Mouse (Mus musculus): ENCODE results near the gene Slc45a3. TPM values are rescaled to one million over a fixed set of nuclear protein-coding genes. Genes with fewer than 3 reads are reported as not detected.

Gene Slc45a3
- polyA plus RNA-seq, 1 experiment from 2014 or later: 0.74 TPM

- H3K9me3 ChIP-seq: no peaks in the 10 kb centered on the region
- no peaks in the 10 kb centered on the region for H3K4me1 ChIP-seq (replicated peaks)
- H3K27me3 ChIP-seq: no peaks in the 10 kb centered on the region
- H3K4me2 ChIP-seq: no peak overlapping the region
- WGBS: 87% methylated on average over 11 of the region's 11 CpGs
- H3K27ac ChIP-seq (replicated peaks): no peak overlapping the region
- H3K36me3 ChIP-seq: no peaks in the 10 kb centered on the region
- no peak overlapping the region for H3K4me3 ChIP-seq
- no peak for ATAC-seq (ENCODE audit: low FRiP score, low read depth)
- H3K9ac ChIP-seq: no peak overlapping the region
Observed at GRCm38 (mm10) chr1:131946462-131947215, 16.1 kb upstream of the Slc45a3 start.

GRCm38 (mm10) chr1:131947997-131948525 is 14.7 kb upstream of the Slc45a3 start:
- H3K9ac ChIP-seq: no peak overlapping the region
- 56% methylated on average over 1 of the region's 1 CpGs for WGBS
- H3K27me3 ChIP-seq: no peaks in the 10 kb centered on the region
- H3K4me2 ChIP-seq: no peak overlapping the region
- no peaks in the 10 kb centered on the region for H3K36me3 ChIP-seq
- H3K4me3 ChIP-seq: no peak overlapping the region
- no peak for ATAC-seq (ENCODE audit: low FRiP score, low read depth)
- no peaks in the 10 kb centered on the region for H3K9me3 ChIP-seq
- H3K27ac ChIP-seq (replicated peaks): no peak overlapping the region
- H3K4me1 ChIP-seq (replicated peaks): no peaks in the 10 kb centered on the region

DNA sequence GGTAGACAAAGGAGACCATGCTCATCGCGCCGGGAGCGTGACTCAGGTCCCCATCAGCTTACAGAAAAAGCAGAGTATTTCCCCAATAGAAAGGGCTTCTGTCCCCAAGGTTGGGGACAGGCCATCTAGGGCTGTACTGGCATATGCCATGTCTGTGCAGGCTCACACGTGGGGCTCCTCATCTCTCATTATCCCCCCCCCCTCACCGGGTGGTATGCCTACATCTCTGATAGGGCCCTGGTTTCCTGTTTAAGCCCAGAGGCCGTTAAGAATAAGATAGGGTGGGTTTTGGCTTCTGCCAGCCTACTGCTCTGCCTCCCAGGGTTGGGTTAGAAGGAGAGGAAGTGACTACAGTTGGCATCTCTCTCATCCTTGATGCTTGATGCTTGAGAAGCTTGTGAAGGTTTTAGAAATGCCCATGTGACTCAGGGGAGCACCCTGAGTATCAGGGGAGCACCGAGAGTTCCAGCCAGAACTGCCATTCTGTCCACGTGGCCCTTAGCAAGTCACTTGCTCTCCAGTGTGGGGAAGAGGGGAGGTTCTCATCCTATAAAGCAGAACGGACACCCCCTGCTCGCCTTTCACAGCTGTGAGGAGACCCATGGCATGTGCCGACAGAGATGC is 8.4 kb upstream of the Slc45a3 start:
- 83% methylated on average over 12 of the region's 12 CpGs for WGBS
- no peaks in the 10 kb centered on the region for H3K4me1 ChIP-seq (replicated peaks)
- H3K9me3 ChIP-seq: no peaks in the 10 kb centered on the region
- no peak overlapping the region for H3K9ac ChIP-seq
- no peak overlapping the region for H3K4me2 ChIP-seq
- H3K4me3 ChIP-seq: no peak overlapping the region
- no peaks in the 10 kb centered on the region for H3K36me3 ChIP-seq
- no peaks in the 10 kb centered on the region for H3K27me3 ChIP-seq
- ATAC-seq (ENCODE audit: low FRiP score, low read depth): no peak
- no peak overlapping the region for H3K27ac ChIP-seq (replicated peaks)

GRCm38 (mm10) chr1:131955131-131955757 is 7.5 kb upstream of the Slc45a3 start:
- no peak overlapping the region for H3K9ac ChIP-seq
- H3K27me3 ChIP-seq: no peaks in the 10 kb centered on the region
- WGBS: 56% methylated on average over 3 of the region's 3 CpGs
- no peak overlapping the region for H3K27ac ChIP-seq (replicated peaks)
- H3K4me1 ChIP-seq (replicated peaks): no peaks in the 10 kb centered on the region
- H3K4me2 ChIP-seq: no peak overlapping the region
- H3K36me3 ChIP-seq: no peaks in the 10 kb centered on the region
- no peaks in the 10 kb centered on the region for H3K9me3 ChIP-seq
- no peak for ATAC-seq (ENCODE audit: low FRiP score, low read depth)
- no peak overlapping the region for H3K4me3 ChIP-seq

- WGBS: 83% methylated on average over 5 of the region's 5 CpGs
- Histone ChIP-seq H3K4me1 (replicated peaks) (peaks cover 3% of the 10 kb centered on the region), H3K9me3 (no peaks in the 10 kb centered on the region), H3K27ac (replicated peaks) (no peak overlapping the region), H3K36me3 (no peaks in the 10 kb centered on the region), H3K4me3 (no peak overlapping the region), H3K9ac (no peak overlapping the region), H3K4me2 (no peak overlapping the region), H3K27me3 (peaks cover 6% of the 10 kb centered on the region; the same call in 1 of the 2 replicates)
- no peak for ATAC-seq (ENCODE audit: low FRiP score, low read depth)
Observed at GRCm38 (mm10) chr1:131957416-131957815, 5.4 kb upstream of the Slc45a3 start.

GRCm38 (mm10) chr1:131961004-131961403 is 1.8 kb upstream of the Slc45a3 start:
- no peak for ATAC-seq (ENCODE audit: low FRiP score, low read depth)
- 60% methylated on average over 2 of the region's 2 CpGs for WGBS
- H3K4me2 ChIP-seq: no peak overlapping the region
- no peak overlapping the region for H3K4me3 ChIP-seq
- H3K27me3 ChIP-seq: peaks cover 23% of the 10 kb centered on the region
- no peaks in the 10 kb centered on the region for H3K9me3 ChIP-seq
- H3K36me3 ChIP-seq: no peaks in the 10 kb centered on the region
- H3K9ac ChIP-seq: no peak overlapping the region
- H3K27ac ChIP-seq (replicated peaks): no peak overlapping the region
- H3K4me1 ChIP-seq (replicated peaks): peaks cover 15% of the 10 kb centered on the region

DNA sequence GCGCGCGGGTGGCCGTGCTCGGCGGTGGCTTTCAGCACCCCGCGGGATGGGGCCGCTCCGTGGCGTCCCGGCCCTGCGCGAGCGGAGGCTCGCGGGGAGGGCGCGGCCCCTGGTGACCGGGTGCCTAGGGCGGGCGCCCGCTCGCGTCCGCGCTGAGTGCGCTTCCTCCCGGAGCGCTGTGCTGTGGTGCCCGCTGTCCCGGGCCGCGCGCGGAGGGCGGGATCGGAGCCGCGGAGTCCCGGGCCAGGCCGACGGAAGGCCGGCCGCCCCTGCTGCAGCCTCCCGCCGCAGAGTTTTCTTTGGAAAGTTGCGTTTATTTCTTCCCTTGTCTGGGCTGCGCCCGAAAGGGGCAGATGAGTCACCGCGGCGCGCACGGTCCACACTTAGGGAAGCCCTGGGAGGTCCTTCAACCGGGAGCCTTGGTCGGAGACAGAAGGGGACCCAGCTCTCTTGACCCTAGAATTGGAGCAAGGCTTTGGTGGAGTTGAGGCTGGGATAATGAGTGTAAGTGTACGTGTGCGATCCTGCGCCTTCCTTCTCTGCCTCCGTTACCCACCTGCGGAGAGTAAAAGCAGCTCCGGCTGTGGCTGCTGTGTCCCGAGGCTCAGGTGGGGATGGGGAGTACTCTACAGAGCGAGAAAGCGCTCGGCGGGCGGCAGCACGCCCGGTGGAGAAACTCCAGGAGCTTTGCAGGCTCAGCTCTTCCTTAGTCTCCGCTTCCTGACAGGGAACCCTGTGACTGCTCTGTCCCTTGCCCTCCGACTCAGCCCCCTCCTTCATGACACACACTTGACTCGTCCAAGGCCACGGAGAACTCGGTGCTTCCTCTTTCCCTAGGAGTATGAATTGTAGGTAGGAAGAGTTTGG is 551 bp downstream of the Slc45a3 start:
- under 1% methylated on average over 69 of the region's 76 CpGs for WGBS
- Histone ChIP-seq H3K4me1 (replicated peaks) (peaks cover 15% of the 10 kb centered on the region), H3K36me3 (no peaks in the 10 kb centered on the region), H3K27ac (replicated peaks) (no peak overlapping the region), H3K4me3 (peak overlapping the region; percentile 87), H3K9ac (peak overlapping the region; percentile 52), H3K4me2 (peak overlapping the region; percentile 100), H3K27me3 (peaks cover 26% of the 10 kb centered on the region), H3K9me3 (no peaks in the 10 kb centered on the region)
- peak; percentile 69 for ATAC-seq (ENCODE audit: low FRiP score, low read depth)

- Histone ChIP-seq H3K27ac (replicated peaks) (no peak overlapping the region), H3K9ac (no peak overlapping the region), H3K4me2 (peak overlapping the region; percentile 100), H3K36me3 (no peaks in the 10 kb centered on the region), H3K9me3 (no peaks in the 10 kb centered on the region), H3K27me3 (peaks cover 26% of the 10 kb centered on the region), H3K4me1 (replicated peaks) (peaks cover 15% of the 10 kb centered on the region), H3K4me3 (no peak overlapping the region; the same call in 1 of the 2 replicates)
- no peak for ATAC-seq (ENCODE audit: low FRiP score, low read depth)
- 31% methylated on average over 5 of the region's 5 CpGs for WGBS
Observed at GRCm38 (mm10) chr1:131964100-131964499, 1.3 kb downstream of the Slc45a3 start.

- no peak for ATAC-seq (ENCODE audit: low FRiP score, low read depth)
- no peaks in the 10 kb centered on the region for H3K9me3 ChIP-seq
- no peak overlapping the region for H3K4me3 ChIP-seq
- no peak overlapping the region for H3K9ac ChIP-seq
- WGBS: 74% methylated on average over 7 of the region's 7 CpGs
- H3K27me3 ChIP-seq: peaks cover 26% of the 10 kb centered on the region
- no peak overlapping the region for H3K4me2 ChIP-seq
- no peaks in the 10 kb centered on the region for H3K36me3 ChIP-seq
- peaks cover 15% of the 10 kb centered on the region for H3K4me1 ChIP-seq (replicated peaks)
- no peak overlapping the region for H3K27ac ChIP-seq (replicated peaks)
Observed at GRCm38 (mm10) chr1:131964580-131964979, 1.8 kb downstream of the Slc45a3 start.

- H3K36me3 ChIP-seq: no peaks in the 10 kb centered on the region
- H3K9me3 ChIP-seq: no peaks in the 10 kb centered on the region
- H3K4me1 ChIP-seq (replicated peaks): peaks cover 20% of the 10 kb centered on the region
- WGBS: 44% methylated on average over 5 of the region's 5 CpGs
- H3K9ac ChIP-seq: no peak overlapping the region
- no peak overlapping the region for H3K4me2 ChIP-seq
- ATAC-seq (ENCODE audit: low FRiP score, low read depth): no peak
- no peak overlapping the region for H3K4me3 ChIP-seq
- no peak overlapping the region for H3K27ac ChIP-seq (replicated peaks)
- H3K27me3 ChIP-seq: peaks cover 26% of the 10 kb centered on the region
Observed at GRCm38 (mm10) chr1:131965818-131966217, 3.1 kb downstream of the Slc45a3 start.

- ATAC-seq (ENCODE audit: low FRiP score, low read depth): no peak
- no peaks in the 10 kb centered on the region for H3K36me3 ChIP-seq
- no peak overlapping the region for H3K27ac ChIP-seq (replicated peaks)
- H3K9ac ChIP-seq: no peak overlapping the region
- no peaks in the 10 kb centered on the region for H3K9me3 ChIP-seq
- H3K4me1 ChIP-seq (replicated peaks): peaks cover 27% of the 10 kb centered on the region
- no peak overlapping the region for H3K4me3 ChIP-seq
- 80% methylated on average over 7 of the region's 7 CpGs for WGBS
- no peak overlapping the region for H3K4me2 ChIP-seq
- H3K27me3 ChIP-seq: peaks cover 21% of the 10 kb centered on the region
Observed at GRCm38 (mm10) chr1:131967336-131967735, 4.6 kb downstream of the Slc45a3 start.
